Mouse (Mus musculus) ES-Bruce4 (cell line): ENCODE data around the gene Cage1.

Experiments
- CTCF ChIP-seq: IDR thresholded peaks from one replicate; pipeline ENCODE4 v1.8.1; 2011; ENCODE audit warnings: low read depth, low read length
- EP300 ChIP-seq: IDR thresholded peaks from 2 replicates; pipeline ENCODE4 v1.6.1; 2011; ENCODE audit warnings: low read depth, low read length; ENCODE audit not compliant: insufficient read depth

DNA sequence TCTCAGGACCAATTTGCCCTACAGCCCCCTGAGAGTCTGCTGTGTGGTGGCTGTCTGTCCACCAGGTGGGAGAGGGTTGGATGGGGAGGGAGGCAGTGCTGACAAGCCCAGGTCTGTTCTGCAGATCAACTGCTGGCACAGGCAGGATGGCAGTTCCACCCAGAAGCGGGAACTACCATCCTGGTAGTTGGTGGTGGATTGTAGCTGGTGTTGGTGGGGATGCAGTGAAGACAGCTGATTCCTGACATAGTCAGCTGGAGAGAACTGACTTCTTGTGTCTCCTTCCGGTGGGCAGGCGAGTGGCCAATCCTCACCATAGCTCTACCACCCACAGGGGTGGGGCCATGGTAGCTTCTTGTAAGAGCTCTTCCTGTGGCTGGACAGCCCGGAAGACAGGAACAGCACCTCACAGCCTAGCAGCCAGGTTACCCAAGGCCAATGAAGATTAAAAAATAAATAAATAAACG, 26.4 kb downstream of the Cage1 start:
- TF ChIP-seq CTCF (no peak), EP300 (no peak)
